Mouse (Mus musculus) myocyte (in vitro differentiated cells): ENCODE results near the gene Vmn2r83.

Source experiments
- CEBPB ChIP-seq: IDR thresholded peaks from 2 replicates; pipeline ENCODE4 v1.6.1; 2011; ENCODE audit warnings: mild to moderate bottlenecking, moderate library complexity; ENCODE audit not compliant: poor library complexity, insufficient read depth, severe bottlenecking
- E2F4 ChIP-seq: IDR thresholded peaks from one replicate; pipeline ENCODE4 v1.6.1; 2011; ENCODE audit warnings: mild to moderate bottlenecking, control low read depth, moderate library complexity; ENCODE audit not compliant: insufficient read depth
- MAX ChIP-seq: IDR thresholded peaks from one replicate; pipeline ENCODE4 v1.6.1; 2011; ENCODE audit warnings: low read depth, mild to moderate bottlenecking, control low read depth
- MYOD1 ChIP-seq, 3 experiments: IDR thresholded peaks; one replicate each; pipeline ENCODE4 v1.6.1; 2011; ENCODE audit warnings: control low read depth in 2 of 3, low read depth in 2 of 3, mild to moderate bottlenecking in 2 of 3, moderate library complexity in 1 of 3; ENCODE audit not compliant: insufficient read length in 2 of 3, control insufficient read depth in 1 of 3
- POLR2A ChIP-seq: IDR thresholded peaks from one replicate; pipeline ENCODE4 v1.6.1; 2011; ENCODE audit warnings: low read depth, mild to moderate bottlenecking, control low read depth, moderate library complexity; ENCODE audit not compliant: insufficient read length
- POLR2AphosphoS2 ChIP-seq: IDR thresholded peaks from one replicate; pipeline ENCODE4 v1.6.1; 2011; ENCODE audit warnings: low read depth, control low read depth; ENCODE audit not compliant: insufficient read length
- REST ChIP-seq: IDR thresholded peaks from one replicate; pipeline ENCODE4 v1.6.1; 2011; ENCODE audit warnings: mild to moderate bottlenecking, control low read depth, moderate library complexity; ENCODE audit not compliant: insufficient read depth, insufficient read length
- TCF12 ChIP-seq: IDR thresholded peaks from one replicate; pipeline ENCODE4 v1.6.1; 2011; ENCODE audit warnings: mild to moderate bottlenecking, control low read depth; ENCODE audit not compliant: poor library complexity, insufficient read depth, severe bottlenecking
- TCF3 ChIP-seq: IDR thresholded peaks from one replicate; pipeline ENCODE4 v1.6.1; 2011; ENCODE audit warnings: low read depth, control low read depth; ENCODE audit not compliant: insufficient read length
- USF1 ChIP-seq: IDR thresholded peaks from one replicate; pipeline ENCODE4 v1.6.1; 2011; ENCODE audit warnings: low read depth, mild to moderate bottlenecking, control low read depth, moderate library complexity

DNA sequence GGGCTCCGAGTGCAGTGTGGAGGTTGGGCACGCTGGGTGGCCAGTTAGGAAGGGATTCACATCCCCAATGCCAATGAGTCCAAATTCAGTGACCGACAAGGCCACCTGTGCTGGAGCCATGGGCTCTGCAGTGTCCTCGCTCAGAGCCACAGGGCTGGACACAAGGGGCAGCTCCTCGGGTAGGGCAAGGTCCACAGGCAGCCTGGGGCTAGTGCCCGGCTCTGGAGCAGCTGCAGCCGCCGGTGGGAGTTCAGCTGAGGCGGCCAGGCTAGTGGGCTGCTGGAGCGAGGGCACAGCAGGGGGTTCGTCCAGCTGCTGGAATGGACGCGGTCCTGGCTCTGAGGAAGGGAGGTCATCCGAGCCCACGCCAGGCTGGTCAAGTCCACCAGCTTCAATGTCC lies 73.0 kb downstream of the Vmn2r83 start:
- no peak for TF ChIP-seq MYOD1 (IDR thresholded peaks at IDR 0.05; ENCODE audit: control insufficient read depth in 1 of 3, insufficient read length in 2 of 3, low read depth in 2 of 3)
- TF ChIP-seq USF1 = no peak
- TF ChIP-seq POLR2A = no peak
- no peak for TF ChIP-seq TCF12
- no peak for TF ChIP-seq CEBPB
- TF ChIP-seq E2F4 = no peak
- TF ChIP-seq MAX = no peak
- no peak for TF ChIP-seq POLR2AphosphoS2
- no peak for TF ChIP-seq TCF3
- no peak for TF ChIP-seq REST
